ENCODE assay signal across 15 mouse cellular contexts in the genomic region with DNA sequence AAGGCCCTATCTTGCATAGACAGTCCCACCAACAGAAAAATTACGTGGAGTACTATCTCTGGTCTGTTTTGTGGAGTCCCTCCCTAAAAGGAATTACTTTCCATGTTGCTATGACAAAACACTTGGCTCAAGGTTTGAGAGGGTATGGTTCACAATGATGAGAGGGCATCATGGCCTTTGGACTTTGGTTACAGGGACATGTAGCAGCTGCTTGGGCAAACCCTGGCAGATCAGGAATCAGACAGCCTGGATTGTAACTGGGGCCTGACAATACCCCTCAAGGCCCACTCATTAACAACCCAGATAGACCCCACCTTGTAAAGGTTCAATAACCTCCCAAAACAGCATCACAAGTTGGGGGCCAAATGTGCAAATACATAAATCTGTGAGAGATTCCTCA.
"Had no signal": no experiment of that assay in that cellular context is flagged by ENCODE, and none has a peak within 500 bp of the region (broad histone marks: within the 10 kb centered on the region; RNA-seq: fewer than 3 reads in every experiment).

No protein-coding gene starts in this region.

- DNase-seq: lung, adult 2 months; lung, postnatal 14 days; lung, postnatal 36 days; right cerebral cortex, postnatal 14 days; thymus, adult 2 months; thymus, postnatal 25 days; thymus, postnatal 4 days had no signal

- H3K27me3 ChIP-seq: lung, embryonic 15.5 days; midbrain, embryonic 13.5 days; midbrain, embryonic 15.5 days; neural tube, embryonic 12.5 days; stomach, embryonic 15.5 days had no signal

- H3K36me3 ChIP-seq: lung, embryonic 15.5 days; midbrain, embryonic 13.5 days; midbrain, embryonic 15.5 days; neural tube, embryonic 12.5 days; stomach, embryonic 15.5 days had no signal

- H3K27ac ChIP-seq: lung, embryonic 15.5 days; macrophage; midbrain, embryonic 13.5 days; midbrain, embryonic 15.5 days; neural tube, embryonic 12.5 days; stomach, embryonic 15.5 days; stomach, postnatal 0 days had no signal

- H3K4me3 ChIP-seq: lung, embryonic 15.5 days; megakaryocyte, embryonic 14.5 days; midbrain, embryonic 13.5 days; midbrain, embryonic 15.5 days; neural tube, embryonic 12.5 days; stomach, embryonic 15.5 days had no signal

- H3K4me1 ChIP-seq: lung, embryonic 15.5 days; megakaryocyte, embryonic 14.5 days; midbrain, embryonic 15.5 days; neural tube, embryonic 12.5 days; stomach, embryonic 15.5 days had no signal
